Mouse (Mus musculus): ENCODE results near the gene Olfr985.

- TF ChIP-seq POLR2A (IDR thresholded peaks at IDR 0.05; ENCODE audit: control insufficient read depth, extremely low read depth, insufficient read depth, low read length, poor library complexity) (no peak), CTCF (IDR thresholded peaks at IDR 0.05; ENCODE audit: borderline replicate concordance, control insufficient read depth, extremely low read depth, insufficient read depth, low read length, poor library complexity) (no peak)
Observed at GRCm38 (mm10) chr9:40139484-40139883, 9.5 kb upstream of the Olfr985 start.
